In the genomic region with DNA sequence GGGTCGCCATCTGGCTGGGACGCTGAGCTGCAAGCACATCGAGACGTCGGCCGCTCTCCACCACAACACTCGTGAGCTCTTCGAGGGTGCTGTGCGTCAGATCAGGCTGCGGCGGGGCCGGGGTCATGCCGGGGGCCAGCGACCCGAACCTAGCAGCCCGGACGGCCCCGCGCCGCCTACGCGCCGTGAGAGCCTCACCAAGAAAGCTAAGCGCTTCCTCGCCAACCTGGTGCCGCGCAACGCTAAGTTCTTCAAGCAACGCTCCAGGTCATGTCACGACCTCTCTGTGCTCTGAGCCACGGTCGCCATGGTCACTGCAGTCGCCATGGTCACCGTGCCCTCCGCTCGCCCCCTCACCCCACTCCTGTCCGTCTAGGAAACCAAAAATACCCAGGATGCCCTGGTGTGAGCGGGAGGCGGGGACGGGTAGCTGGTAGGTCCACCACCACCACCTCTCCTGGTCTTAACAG, we compare ENCODE assay signal across 8 mouse cellular contexts. TPM values are rescaled to one million over a fixed set of nuclear protein-coding genes. Genes with fewer than 3 reads are reported as not detected.
DNase-seq lines count a peak whose midpoint lies in the region; ATAC-seq lines count a peak whose summit lies in the region.

No protein-coding gene starts in this region.

- no peaks in the 10 kb centered on the region for H3K36me3 ChIP-seq in midbrain, embryonic 11.5 days (ENCODE audit: control insufficient read depth, insufficient read depth, low read length)

- H3K9me3 ChIP-seq in midbrain, embryonic 11.5 days (ENCODE audit: control insufficient read depth, low read length) = no peaks in the 10 kb centered on the region

- DNase-seq in cerebellum, postnatal 25 days = peak; percentile 13 to 14
- DNase-seq in cerebellum, adult 11 months = no peak
- DNase-seq in adrenal gland, adult 2 months = peak; percentile 69
- DNase-seq in kidney, postnatal 10 days = peak; percentile 73
- DNase-seq in midbrain, embryonic 11.5 days (ENCODE audit: low spot score, missing footprints) = peak; percentile 92
- DNase-seq in testis, postnatal 14 days (ENCODE audit: low spot score) = peak; percentile 28
- no peak for DNase-seq in gastrocnemius, postnatal 14 days

- peaks cover 13% of the 10 kb centered on the region for H3K27me3 ChIP-seq in midbrain, embryonic 11.5 days (ENCODE audit: control insufficient read depth, insufficient read depth, low read length)

- peak overlapping the region; percentile 53 for H3K4me2 ChIP-seq in midbrain, embryonic 11.5 days

- intact Hi-C loops in gastrocnemius, postnatal 14 days (cut with DNase I; ENCODE audit: low total_unique reads) = no loop called here

- peak overlapping the region; percentile 57 for H3K9ac ChIP-seq in midbrain, embryonic 11.5 days (ENCODE audit: low read length)

- H3K27ac ChIP-seq in midbrain, embryonic 11.5 days (ENCODE audit: low read depth, low read length) = no peak overlapping the region

- peaks cover 20% of the 10 kb centered on the region for H3K4me1 ChIP-seq in midbrain, embryonic 11.5 days (ENCODE audit: control insufficient read depth, insufficient read depth, low read length)

- peak overlapping the region; percentile 28 for H3K4me3 ChIP-seq in midbrain, embryonic 11.5 days (ENCODE audit: low read depth, low read length)

- ATAC-seq in granulocyte monocyte progenitor cell, adult 5-6 weeks (replicated peaks; ENCODE audit: poor library complexity, severe bottlenecking) = peak; percentile 11
- ATAC-seq in midbrain, embryonic 11.5 days (ENCODE audit: low FRiP score) = peak; percentile 17; the same call in 1 of the 2 replicates

- WGBS in midbrain, embryonic 11.5 days = under 1% methylated on average over 40 of the region's 40 CpGs

RNA-seq across cellular contexts. Expression of a gene that starts 3.6 kb away (rescaled TPM):
- total RNA-seq in adrenal gland, adult 2 months (2021) = under 1 TPM; 0.29 to 0.45 TPM
- polyA plus RNA-seq in adrenal gland, adult 2 months (2012; rRNA removed) = 0.40 and 0.49 TPM in 2 replicates
- not detected in 2 replicates for total RNA-seq in granulocyte monocyte progenitor cell, adult 5-6 weeks (2014; fragmentation: Nextera tagmentation)
- total RNA-seq in granulocyte monocyte progenitor cell, adult 5-6 weeks (2017) = not detected in 2 replicates
- 33.6 and 34.4 TPM in 2 replicates for polyA plus RNA-seq in midbrain, embryonic 11.5 days (2014; fragmentation: Nextera tagmentation; extraction: Ambion mirVana)
- total RNA-seq in gastrocnemius, postnatal 14 days (2021) = not detected

RNA-seq across cellular contexts. Expression of a gene that starts 15.5 kb away (rescaled TPM):
- total RNA-seq in adrenal gland, adult 2 months (2021) = 100 to 1,000 TPM; 116 to 139 TPM
- 262 and 276 TPM in 2 replicates for polyA plus RNA-seq in adrenal gland, adult 2 months (2012; rRNA removed)
- 37.3 and 41.5 TPM in 2 replicates for total RNA-seq in granulocyte monocyte progenitor cell, adult 5-6 weeks (2014; fragmentation: Nextera tagmentation)
- total RNA-seq in granulocyte monocyte progenitor cell, adult 5-6 weeks (2017) = 20.0 and 23.7 TPM in 2 replicates
- polyA plus RNA-seq in midbrain, embryonic 11.5 days (2014; fragmentation: Nextera tagmentation; extraction: Ambion mirVana) = 15.8 and 19.5 TPM in 2 replicates
- 10 to 100 TPM; 33.5 to 37.2 TPM for total RNA-seq in gastrocnemius, postnatal 14 days (2021)

RNA-seq across cellular contexts. Expression of a gene that starts 37.8 kb away (rescaled TPM):
- total RNA-seq in adrenal gland, adult 2 months (2021) = 10 to 100 TPM; 45.2 to 47.4 TPM
- 39.1 and 44.3 TPM in 2 replicates for polyA plus RNA-seq in adrenal gland, adult 2 months (2012; rRNA removed)
- 69.5 and 89.4 TPM in 2 replicates for total RNA-seq in granulocyte monocyte progenitor cell, adult 5-6 weeks (2014; fragmentation: Nextera tagmentation)
- 57.4 and 68.2 TPM in 2 replicates for total RNA-seq in granulocyte monocyte progenitor cell, adult 5-6 weeks (2017)
- 137 and 139 TPM in 2 replicates for polyA plus RNA-seq in midbrain, embryonic 11.5 days (2014; fragmentation: Nextera tagmentation; extraction: Ambion mirVana)
- 10 to 100 TPM; 27.9 to 28.9 TPM for total RNA-seq in gastrocnemius, postnatal 14 days (2021)

RNA-seq across cellular contexts. Expression of a gene that starts 48.1 kb away (rescaled TPM):
- 10 to 100 TPM; 36.2 to 39.9 TPM for total RNA-seq in adrenal gland, adult 2 months (2021)
- 173 and 192 TPM in 2 replicates for polyA plus RNA-seq in adrenal gland, adult 2 months (2012; rRNA removed)
- not detected in 2 replicates for total RNA-seq in granulocyte monocyte progenitor cell, adult 5-6 weeks (2014; fragmentation: Nextera tagmentation)
- not detected in 2 replicates for total RNA-seq in granulocyte monocyte progenitor cell, adult 5-6 weeks (2017)
- polyA plus RNA-seq in midbrain, embryonic 11.5 days (2014; fragmentation: Nextera tagmentation; extraction: Ambion mirVana) = 57.4 and 57.5 TPM in 2 replicates
- total RNA-seq in gastrocnemius, postnatal 14 days (2021) = 10 to 100 TPM; 52.0 to 68.1 TPM

RNA-seq across cellular contexts. Expression of a gene that starts 52.8 kb away (rescaled TPM):
- total RNA-seq in adrenal gland, adult 2 months (2021) = 100 to 1,000 TPM; 162 to 202 TPM
- polyA plus RNA-seq in adrenal gland, adult 2 months (2012; rRNA removed) = 2,091 and 3,081 TPM in 2 replicates
- total RNA-seq in granulocyte monocyte progenitor cell, adult 5-6 weeks (2014; fragmentation: Nextera tagmentation) = 63.7 and 100 TPM in 2 replicates
- total RNA-seq in granulocyte monocyte progenitor cell, adult 5-6 weeks (2017) = 34.0 and 40.1 TPM in 2 replicates
- polyA plus RNA-seq in midbrain, embryonic 11.5 days (2014; fragmentation: Nextera tagmentation; extraction: Ambion mirVana) = 238 and 253 TPM in 2 replicates
- total RNA-seq in gastrocnemius, postnatal 14 days (2021) = 100 to 1,000 TPM; 107 to 116 TPM

Comparison
In these comparisons a context has a peak if more than half of its experiments do, and no peak if none do; other contexts are left out.
1. DNase-seq: peak in cerebellum, postnatal 25 days (2 of 2), adrenal gland, adult 2 months (single experiment), kidney, postnatal 10 days (single experiment), midbrain, embryonic 11.5 days (single experiment) and testis, postnatal 14 days (single experiment); none in cerebellum, adult 11 months (single experiment) and gastrocnemius, postnatal 14 days (single experiment).